Mouse (Mus musculus) G1E (cell line): ENCODE data around the gene Klhdc8a. TPM values are rescaled to one million over a fixed set of nuclear protein-coding genes. Genes with fewer than 3 reads are reported as not detected.

ENCODE experiments used
- ATAC-seq: 2 replicates; pipeline ENCODE4 v1.8.0; 2016; ENCODE audit warnings: mild to moderate bottlenecking; ENCODE audit not compliant: insufficient number of reproducible peaks, poor library complexity, low FRiP score, severe bottlenecking; ENCODE audit errors: extremely low read depth
- DNase-seq: peaks from one replicate; pipeline ENCODE4 v3.0.0; 2012; ENCODE audit warnings: low spot score
- H3K27me3 ChIP-seq: 2 replicates; pipeline ENCODE4 v1.6.1; 2012; ENCODE audit warnings: mild to moderate bottlenecking, low read length, inconsistent platforms; ENCODE audit not compliant: insufficient read depth
- H3K36me3 ChIP-seq: replicated peaks from 2 replicates; pipeline ENCODE3; 2012; ENCODE audit warnings: mild to moderate bottlenecking, inconsistent platforms
- H3K4me1 ChIP-seq: 2 replicates; pipeline ENCODE4 v1.6.1; 2012; ENCODE audit warnings: low read depth, low read length, inconsistent platforms, mixed read lengths; ENCODE audit not compliant: insufficient read depth
- H3K4me3 ChIP-seq: 2 replicates; pipeline ENCODE4 v1.5.1; 2012; ENCODE audit warnings: low read depth, mild to moderate bottlenecking, inconsistent platforms, low read length, moderate library complexity, mixed read lengths
- H3K9me3 ChIP-seq: replicated peaks from 2 replicates; pipeline ENCODE4 v1.6.1; 2012; ENCODE audit warnings: inconsistent platforms
- CTCF ChIP-seq: IDR thresholded peaks from 2 replicates; pipeline ENCODE4 v1.5.1; 2012; ENCODE audit warnings: low read depth, low read length, inconsistent platforms, mixed read lengths
- GATA1 ChIP-seq: IDR thresholded peaks from 2 replicates; pipeline ENCODE4 v1.6.1; 2012; ENCODE audit warnings: borderline replicate concordance, low read length, inconsistent platforms, mixed read lengths
- GATA2 ChIP-seq: IDR thresholded peaks from 2 replicates; pipeline ENCODE4 v1.6.1; 2012; ENCODE audit warnings: low read depth, low read length, inconsistent platforms, borderline replicate concordance
- POLR2AphosphoS5 ChIP-seq: IDR thresholded peaks from 2 replicates; pipeline ENCODE4 v1.6.1; 2012; ENCODE audit warnings: low read depth, low read length, inconsistent platforms; ENCODE audit not compliant: insufficient replicate concordance
- TAL1 ChIP-seq: conservative IDR thresholded peaks from 2 replicates; pipeline ENCODE4 v1.6.1; 2012; ENCODE audit warnings: low read depth, low read length, inconsistent platforms, mixed read lengths
- polyA plus RNA-seq: library from polyadenylated mRNA; stranded (reverse); fragments of >175 nt; gene quantifications from 2 replicates; pipeline ENCODE4 v1.2.3, GENCODE M21; 2012
- total RNA-seq, 2 experiments: library from RNA; stranded (forward) in 1 of 2; stranded (reverse) in 1 of 2; fragments of 200-1000 nt in 1 of 2; fragments of >200 nt in 1 of 2; fragmentation: Nextera tagmentation in 1 of 2; gene quantifications; 2 replicates each; pipeline ENCODE4 v1.2.3; 2014 to 2017

Gene Klhdc8a
- total and polyA plus RNA-seq, 3 experiments, result 0.11 TPM; not detected in 2

DNA sequence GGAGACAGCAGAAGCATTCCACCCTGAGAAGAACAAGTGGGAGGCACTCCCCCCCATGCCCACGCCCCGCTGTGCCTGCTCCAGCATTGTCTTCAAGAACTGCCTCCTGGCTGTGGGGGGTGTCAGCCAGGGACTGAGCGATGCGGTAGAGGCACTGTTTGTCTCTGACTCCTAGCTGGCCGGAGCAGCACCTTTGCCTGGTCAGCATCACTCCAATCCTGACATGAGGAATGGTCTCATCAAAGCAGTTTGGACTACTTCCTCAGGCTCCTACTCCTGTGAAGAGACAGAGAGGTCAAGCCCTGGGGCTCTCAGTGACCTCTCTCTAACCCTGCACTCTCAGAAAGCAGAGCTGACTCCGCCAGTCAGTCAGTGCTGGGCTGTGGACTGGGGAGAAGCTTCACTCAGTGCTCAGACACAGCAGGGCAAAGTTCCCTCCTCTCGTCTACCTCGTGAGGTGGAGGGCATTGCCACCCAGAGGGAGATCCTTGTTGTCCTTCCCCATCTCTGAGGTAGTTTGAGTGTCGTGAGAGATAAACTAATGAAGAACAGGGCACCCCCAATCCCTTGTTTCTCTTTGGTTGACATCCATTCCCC lies 6.3 kb downstream of the Klhdc8a start:
- Histone ChIP-seq H3K4me3 (no peak overlapping the region), H3K9me3 (no peaks in the 10 kb centered on the region), H3K4me1 (no peaks in the 10 kb centered on the region), H3K36me3 (no peaks in the 10 kb centered on the region), H3K27me3 (peaks cover 67% of the 10 kb centered on the region)
- TF ChIP-seq CTCF (no peak), GATA1 (no peak), GATA2 (no peak), TAL1 (no peak), POLR2AphosphoS5 (no peak)
- ATAC-seq (no peak), DNase-seq (no peak)

DNA sequence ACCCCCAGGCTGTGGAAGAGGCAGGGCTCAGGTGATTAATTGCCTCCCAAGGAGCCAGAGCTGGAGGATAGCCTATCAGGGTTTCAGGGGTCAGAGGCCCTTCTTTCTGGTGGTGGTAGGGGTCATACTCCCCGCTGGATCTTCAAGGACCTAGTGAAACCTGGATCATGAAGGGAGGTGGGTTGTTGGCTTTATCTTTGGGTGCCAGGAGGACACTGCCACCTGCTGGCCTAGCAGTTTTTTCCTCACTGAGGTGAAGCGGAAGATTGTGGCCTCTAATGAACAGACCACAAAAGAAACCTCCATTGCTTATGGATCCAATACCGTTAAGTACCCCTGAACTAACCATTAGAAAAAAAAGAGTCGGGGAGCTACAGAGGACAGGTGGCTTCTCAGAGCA lies 7.7 kb downstream of the Klhdc8a start:
- Histone ChIP-seq H3K27me3 (peaks cover 71% of the 10 kb centered on the region), H3K4me1 (peaks cover 1% of the 10 kb centered on the region; the same call in 1 of the 2 replicates), H3K36me3 (no peaks in the 10 kb centered on the region), H3K9me3 (no peaks in the 10 kb centered on the region), H3K4me3 (no peak overlapping the region)
- DNase-seq (no peak), ATAC-seq (no peak)
- no peak for TF ChIP-seq POLR2AphosphoS5
- peak; percentile 8; the same call in 1 of the 2 replicates for TF ChIP-seq CTCF

DNA sequence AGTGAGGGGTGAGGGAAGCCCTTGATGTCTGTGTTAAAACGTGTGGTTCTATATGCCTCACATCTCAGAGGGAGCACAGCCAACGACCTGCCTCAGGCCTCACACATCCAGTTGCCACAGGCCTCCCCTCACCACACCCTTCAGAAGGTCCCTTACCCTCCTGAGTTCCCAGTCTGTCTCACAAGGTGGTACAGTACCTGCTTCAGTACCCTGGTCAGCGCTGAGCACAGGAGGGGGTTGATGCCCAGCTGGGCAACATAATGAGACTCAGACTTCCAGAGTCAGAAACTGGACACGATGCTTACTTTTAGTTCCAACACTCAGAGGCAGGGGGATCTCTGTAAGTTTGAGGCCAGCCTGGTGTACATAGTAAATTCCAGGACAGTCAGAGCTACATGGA lies 8.4 kb downstream of the Klhdc8a start:
- Histone ChIP-seq H3K4me3 (no peak overlapping the region), H3K4me1 (peaks cover 6% of the 10 kb centered on the region; the same call in 1 of the 2 replicates), H3K36me3 (no peaks in the 10 kb centered on the region), H3K9me3 (no peaks in the 10 kb centered on the region), H3K27me3 (peaks cover 71% of the 10 kb centered on the region)
- no peak for ATAC-seq
- DNase-seq, result no peak
- TF ChIP-seq POLR2AphosphoS5, result no peak
- no peak for TF ChIP-seq GATA1
- TF ChIP-seq CTCF, result no peak
- no peak for TF ChIP-seq TAL1
- no peak for TF ChIP-seq GATA2

DNA sequence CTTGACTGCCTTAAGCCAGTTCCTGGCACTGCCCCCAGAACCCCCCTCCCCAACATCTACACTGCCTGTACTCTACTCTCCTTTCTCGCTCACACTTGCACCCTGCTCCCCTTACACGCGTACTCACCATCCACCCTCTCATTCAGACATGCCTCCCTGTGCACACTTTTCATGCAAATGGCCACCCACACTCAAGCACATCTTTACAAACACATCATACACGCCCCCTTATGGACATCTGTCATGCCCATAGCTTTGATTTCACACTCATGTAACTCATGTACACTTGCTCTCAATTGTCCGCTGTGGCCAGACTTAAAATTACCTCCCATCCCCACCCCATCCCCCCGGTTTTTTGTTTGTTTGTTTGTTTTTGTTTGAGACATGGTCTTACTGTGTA lies 9.5 kb downstream of the Klhdc8a start:
- DNase-seq (no peak), ATAC-seq (no peak)
- Histone ChIP-seq H3K9me3 (no peaks in the 10 kb centered on the region), H3K4me1 (peaks cover 14% of the 10 kb centered on the region), H3K4me3 (no peak overlapping the region), H3K36me3 (no peaks in the 10 kb centered on the region), H3K27me3 (peaks cover 68% of the 10 kb centered on the region)
- TF ChIP-seq GATA2 (no peak), CTCF (no peak), POLR2AphosphoS5 (no peak), GATA1 (no peak), TAL1 (no peak)

DNA sequence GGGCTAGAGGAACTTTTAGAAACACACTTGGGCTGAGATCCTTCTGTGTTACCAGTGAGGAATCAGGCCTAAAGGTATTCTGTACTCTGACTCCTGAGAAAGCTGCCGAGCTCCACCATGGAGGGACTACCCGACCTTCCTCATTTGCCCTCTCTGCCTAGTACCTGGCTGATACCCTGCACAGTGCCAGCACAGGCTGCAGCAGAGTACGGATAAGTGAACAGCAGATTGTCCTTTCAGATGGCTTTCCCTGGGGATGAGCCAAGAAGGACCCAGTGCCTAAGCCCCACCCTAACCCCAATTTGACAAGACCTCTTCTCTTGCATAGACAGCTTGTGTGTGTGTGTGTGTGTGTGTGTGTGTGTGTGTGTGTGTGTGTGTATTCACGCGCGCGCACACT lies 10.2 kb downstream of the Klhdc8a start:
- ATAC-seq, result no peak
- TF ChIP-seq GATA1 (no peak), GATA2 (no peak), TAL1 (no peak), CTCF (no peak), POLR2AphosphoS5 (no peak)
- Histone ChIP-seq H3K27me3 (peaks cover 62% of the 10 kb centered on the region), H3K36me3 (no peaks in the 10 kb centered on the region), H3K4me1 (peaks cover 17% of the 10 kb centered on the region), H3K9me3 (no peaks in the 10 kb centered on the region), H3K4me3 (no peak overlapping the region)
- DNase-seq, result no peak

DNA sequence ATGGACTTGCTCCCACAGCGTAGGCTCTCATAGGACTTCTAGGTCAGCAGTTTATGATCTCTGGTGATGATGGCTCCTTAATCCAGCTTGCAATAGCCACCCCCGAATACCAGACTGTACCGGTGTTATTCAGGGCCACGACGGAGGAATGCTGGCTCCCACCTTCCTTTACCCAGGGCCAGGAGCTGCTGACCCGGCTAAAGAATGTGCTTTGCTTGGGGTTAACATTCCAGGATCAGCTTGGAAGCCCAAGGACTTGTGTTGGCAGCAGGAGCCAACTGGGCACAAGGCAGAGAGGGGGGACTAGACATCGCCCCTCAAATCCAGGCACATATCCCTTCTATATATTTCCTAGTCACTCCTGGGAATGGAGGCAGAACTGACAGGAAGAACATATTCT lies 12.3 kb downstream of the Klhdc8a start:
- Histone ChIP-seq H3K9me3 (no peaks in the 10 kb centered on the region), H3K27me3 (peaks cover 66% of the 10 kb centered on the region), H3K36me3 (no peaks in the 10 kb centered on the region), H3K4me1 (peaks cover 20% of the 10 kb centered on the region), H3K4me3 (no peak overlapping the region)
- TF ChIP-seq GATA2 (no peak), CTCF (no peak), POLR2AphosphoS5 (no peak), TAL1 (no peak), GATA1 (no peak)
- DNase-seq, result no peak
- ATAC-seq, result no peak
